In genomic region chr11:20346369-20346768, GRCm38 (mm10) we compare ENCODE assay signal across 13 mouse cellular contexts.
"Had no signal": no experiment of that assay in that cellular context is flagged by ENCODE, and none has a peak within 500 bp of the region (broad histone marks: within the 10 kb centered on the region; RNA-seq: fewer than 3 reads in every experiment).

No protein-coding gene starts in this region.

- H3K4me1 ChIP-seq: limb, embryonic 13.5 days; midbrain, embryonic 10.5 days; neural tube, embryonic 13.5 days had no signal

- H3K4me2 ChIP-seq: limb, embryonic 13.5 days; lung, embryonic 15.5 days; neural tube, embryonic 13.5 days had no signal

- H3K4me3 ChIP-seq: limb, embryonic 13.5 days; lung, embryonic 15.5 days; midbrain, embryonic 10.5 days; neural tube, embryonic 13.5 days had no signal

- H3K9ac ChIP-seq: limb, embryonic 13.5 days; liver, embryonic 14.5 days; lung, embryonic 15.5 days; neural tube, embryonic 13.5 days had no signal

- H3K36me3 ChIP-seq: limb, embryonic 13.5 days; lung, embryonic 15.5 days; midbrain, embryonic 10.5 days; neural tube, embryonic 13.5 days had no signal

- H3K9me3 ChIP-seq: limb, embryonic 13.5 days; lung, embryonic 15.5 days; midbrain, embryonic 10.5 days had no signal

- DNase-seq: kidney, adult 18-20 months; kidney, postnatal 10 days; kidney, postnatal 4 days; left cerebral cortex, postnatal 4 days; lung, postnatal 4 days; midbrain, embryonic 14.5 days; right cerebral cortex, postnatal 14 days; thymus, postnatal 4 days had no signal

- H3K27me3 ChIP-seq: limb, embryonic 13.5 days; lung, embryonic 15.5 days; neural tube, embryonic 13.5 days had no signal

- H3K27ac ChIP-seq: limb, embryonic 13.5 days; liver, embryonic 14.5 days; lung, embryonic 15.5 days; midbrain, embryonic 10.5 days; neural tube, embryonic 13.5 days had no signal
